Mouse (Mus musculus) neural tube, embryonic 13.5 days (tissue): ENCODE results near the gene Gm10322. TPM values are rescaled to one million over a fixed set of nuclear protein-coding genes. Genes with fewer than 3 reads are reported as not detected.

Source experiments
- ATAC-seq: fragments of 200-750 bp; cut with Nextera tagmentation; 2 replicates; pipeline ENCODE4 v1.8.0; 2017; ENCODE audit warnings: low read depth, mild to moderate bottlenecking, moderate TSS enrichment, moderate library complexity
- H3K27ac ChIP-seq: fragments of 300-500 bp; sonication (generic); replicated peaks from 2 replicates; pipeline ENCODE4 v1.5.1; 2015; ENCODE audit warnings: moderate library complexity, mild to moderate bottlenecking, inconsistent platforms
- H3K27me3 ChIP-seq: fragments of 300-500 bp; sonication (generic); 2 replicates; pipeline ENCODE4 v1.6.1; 2015; ENCODE audit warnings: mild to moderate bottlenecking, inconsistent platforms
- H3K36me3 ChIP-seq: fragments of 300-500 bp; sonication (generic); 2 replicates; pipeline ENCODE4 v1.6.1; 2015; ENCODE audit warnings: mild to moderate bottlenecking, inconsistent platforms
- H3K4me1 ChIP-seq: fragments of 300-500 bp; sonication (generic); replicated peaks from 2 replicates; pipeline ENCODE4 v1.6.1; 2015; ENCODE audit warnings: inconsistent platforms
- H3K4me2 ChIP-seq: fragments of 300-500 bp; sonication (generic); 2 replicates; pipeline ENCODE4 v1.6.1; 2015; ENCODE audit warnings: inconsistent platforms, mild to moderate bottlenecking, moderate library complexity
- H3K4me3 ChIP-seq: fragments of 300-500 bp; sonication (generic); 2 replicates; pipeline ENCODE4 v1.5.1; 2015; ENCODE audit warnings: mild to moderate bottlenecking, inconsistent platforms
- H3K9ac ChIP-seq: fragments of 300-500 bp; sonication (generic); 2 replicates; pipeline ENCODE4 v1.6.1; 2015; ENCODE audit warnings: moderate library complexity, mild to moderate bottlenecking, inconsistent platforms
- H3K9me3 ChIP-seq: fragments of 300-500 bp; sonication (generic); 2 replicates; pipeline ENCODE4 v1.6.1; 2016; ENCODE audit warnings: inconsistent platforms
- WGBS: fragments of 180-500 bp; shearing (Covaris S2); methylation state at CpG from one replicate; pipeline ENCODE4 v1.1.7; 2015; 5-methylcytosine and 5-hydroxymethylcytosine counted together
- polyA plus RNA-seq: library from polyadenylated mRNA; unstranded; fragments of >200 nt; fragmentation: Nextera tagmentation; extraction: Ambion mirVana; gene quantifications from 2 replicates; pipeline ENCODE4 v1.2.1, GENCODE M21; 2015

Gm10322 gene
- polyA plus RNA-seq, result not detected in 2 replicates

GRCm38 (mm10) chr10:59615981-59616520 is at the start of gene Gm10322:
Gm10322 (plus strand) TSS chr10:59616063.
- H3K4me3 ChIP-seq, result peak within 1 kb of the TSS; percentile 72
- peak within 1 kb of the TSS; percentile 94 for H3K9ac ChIP-seq
- H3K27ac ChIP-seq, result peak within 1 kb of the TSS; percentile 92
- no peaks in the 10 kb centered on the region for H3K27me3 ChIP-seq
- no peaks in the 10 kb centered on the region for H3K9me3 ChIP-seq
- WGBS, result under 1% methylated on average over 30 of the region's 51 CpGs
- H3K4me2 ChIP-seq, result peak within 1 kb of the TSS; percentile 72
- no peaks in the 10 kb centered on the region for H3K36me3 ChIP-seq
- peak; percentile 85 for ATAC-seq
- H3K4me1 ChIP-seq, result peaks cover 23% of the 10 kb centered on the region

GRCm38 (mm10) chr10:59566968-59567367 is 48.9 kb upstream of the Gm10322 start:
- no peaks in the 10 kb centered on the region for H3K27me3 ChIP-seq
- H3K4me1 ChIP-seq, result peaks cover 29% of the 10 kb centered on the region
- no peak overlapping the region for H3K4me3 ChIP-seq
- H3K9ac ChIP-seq, result no peak overlapping the region
- no peak overlapping the region for H3K4me2 ChIP-seq
- H3K9me3 ChIP-seq, result no peaks in the 10 kb centered on the region
- H3K27ac ChIP-seq, result no peak overlapping the region
- no peaks in the 10 kb centered on the region for H3K36me3 ChIP-seq
- WGBS, result 89% methylated on average over 13 of the region's 13 CpGs
- no peak for ATAC-seq

- no peaks in the 10 kb centered on the region for H3K27me3 ChIP-seq
- no peaks in the 10 kb centered on the region for H3K36me3 ChIP-seq
- H3K4me1 ChIP-seq, result peaks cover 22% of the 10 kb centered on the region
- WGBS, result 66% methylated on average over 10 of the region's 10 CpGs
- no peak overlapping the region for H3K4me3 ChIP-seq
- no peak overlapping the region for H3K4me2 ChIP-seq
- no peak for ATAC-seq
- no peak overlapping the region for H3K9ac ChIP-seq
- peaks cover 12% of the 10 kb centered on the region; the same call in 1 of the 2 replicates for H3K9me3 ChIP-seq
- no peak overlapping the region for H3K27ac ChIP-seq
These were observed 47.0 kb upstream of the Gm10322 start for GRCm38 (mm10) chr10:59568665-59569480.

GRCm38 (mm10) chr10:59569481-59569869 is 46.4 kb upstream of the Gm10322 start:
- 88% methylated on average over 1 of the region's 1 CpGs for WGBS
- peaks cover 17% of the 10 kb centered on the region; the same call in 1 of the 2 replicates for H3K9me3 ChIP-seq
- H3K4me1 ChIP-seq, result peaks cover 22% of the 10 kb centered on the region
- ATAC-seq, result no peak
- H3K9ac ChIP-seq, result no peak overlapping the region
- H3K27ac ChIP-seq, result no peak overlapping the region
- H3K4me3 ChIP-seq, result no peak overlapping the region
- no peaks in the 10 kb centered on the region for H3K27me3 ChIP-seq
- no peak overlapping the region for H3K4me2 ChIP-seq
- no peaks in the 10 kb centered on the region for H3K36me3 ChIP-seq

- Histone ChIP-seq H3K27me3 (no peaks in the 10 kb centered on the region), H3K4me2 (no peak overlapping the region), H3K36me3 (no peaks in the 10 kb centered on the region), H3K4me3 (no peak overlapping the region), H3K4me1 (peaks cover 17% of the 10 kb centered on the region), H3K9me3 (peaks cover 19% of the 10 kb centered on the region; the same call in 1 of the 2 replicates), H3K27ac (no peak overlapping the region), H3K9ac (no peak overlapping the region)
- 75% methylated on average over 6 of the region's 6 CpGs for WGBS
- no peak for ATAC-seq
These were observed 45.5 kb upstream of the Gm10322 start for GRCm38 (mm10) chr10:59570360-59570759.

GRCm38 (mm10) chr10:59570780-59571179 is 45.1 kb upstream of the Gm10322 start:
- Histone ChIP-seq H3K9ac (no peak overlapping the region), H3K27me3 (no peaks in the 10 kb centered on the region), H3K4me1 (peaks cover 13% of the 10 kb centered on the region; the same call in 1 of the 2 replicates), H3K9me3 (peaks cover 19% of the 10 kb centered on the region; the same call in 1 of the 2 replicates), H3K36me3 (no peaks in the 10 kb centered on the region), H3K4me3 (no peak overlapping the region), H3K27ac (no peak overlapping the region), H3K4me2 (no peak overlapping the region)
- WGBS, result 85% methylated on average over 2 of the region's 2 CpGs
- no peak for ATAC-seq

- no peaks in the 10 kb centered on the region for H3K36me3 ChIP-seq
- no peak overlapping the region for H3K4me2 ChIP-seq
- H3K4me3 ChIP-seq, result no peak overlapping the region
- H3K9me3 ChIP-seq, result peaks cover 19% of the 10 kb centered on the region; the same call in 1 of the 2 replicates
- H3K27ac ChIP-seq, result no peak overlapping the region
- 95% methylated on average over 4 of the region's 4 CpGs for WGBS
- no peak for ATAC-seq
- H3K9ac ChIP-seq, result no peak overlapping the region
- no peaks in the 10 kb centered on the region for H3K27me3 ChIP-seq
- H3K4me1 ChIP-seq, result peaks cover 8% of the 10 kb centered on the region; the same call in 1 of the 2 replicates
These were observed 44.6 kb upstream of the Gm10322 start for GRCm38 (mm10) chr10:59571273-59571672.

- Histone ChIP-seq H3K27ac (no peak overlapping the region), H3K27me3 (no peaks in the 10 kb centered on the region), H3K36me3 (no peaks in the 10 kb centered on the region), H3K9ac (no peak overlapping the region), H3K9me3 (peaks cover 19% of the 10 kb centered on the region; the same call in 1 of the 2 replicates), H3K4me2 (no peak overlapping the region), H3K4me3 (no peak overlapping the region), H3K4me1 (0 out of 2 replicates have a peak, but pooled peaks cover 5% of the 10 kb centered on the region)
- ATAC-seq, result no peak
- 92% methylated on average over 5 of the region's 5 CpGs for WGBS
These were observed 43.9 kb upstream of the Gm10322 start for GRCm38 (mm10) chr10:59571964-59572363.

- WGBS, result 60% methylated on average over 5 of the region's 5 CpGs
- Histone ChIP-seq H3K9ac (no peak overlapping the region), H3K4me2 (no peak overlapping the region), H3K4me3 (no peak overlapping the region), H3K36me3 (no peaks in the 10 kb centered on the region), H3K9me3 (peaks cover 19% of the 10 kb centered on the region; the same call in 1 of the 2 replicates), H3K4me1 (peaks cover 15% of the 10 kb centered on the region), H3K27ac (no peak overlapping the region), H3K27me3 (no peaks in the 10 kb centered on the region)
- no peak for ATAC-seq
These were observed 39.6 kb upstream of the Gm10322 start for GRCm38 (mm10) chr10:59576305-59576704.

- Histone ChIP-seq H3K27me3 (no peaks in the 10 kb centered on the region), H3K9me3 (peaks cover 14% of the 10 kb centered on the region; the same call in 1 of the 2 replicates), H3K36me3 (no peaks in the 10 kb centered on the region), H3K4me1 (peaks cover 15% of the 10 kb centered on the region), H3K27ac (peak overlapping the region; percentile 35; the same call in 1 of the 2 replicates), H3K9ac (0 out of 2 replicates have a peak overlapping the region, but pooled peaks have one; percentile 27), H3K4me2 (peak overlapping the region; percentile 16; the same call in 1 of the 2 replicates), H3K4me3 (no peak overlapping the region)
- 62% methylated on average over 12 of the region's 12 CpGs for WGBS
- peak; percentile 62; the same call in 1 of the 2 replicates for ATAC-seq
These were observed 37.7 kb upstream of the Gm10322 start for GRCm38 (mm10) chr10:59577871-59578801.

- H3K4me3 ChIP-seq, result no peak overlapping the region
- H3K27ac ChIP-seq, result no peak overlapping the region
- WGBS, result 90% methylated on average over 3 of the region's 3 CpGs
- H3K4me2 ChIP-seq, result no peak overlapping the region
- no peak for ATAC-seq
- H3K9ac ChIP-seq, result no peak overlapping the region
- H3K27me3 ChIP-seq, result no peaks in the 10 kb centered on the region
- H3K4me1 ChIP-seq, result peaks cover 15% of the 10 kb centered on the region
- H3K36me3 ChIP-seq, result no peaks in the 10 kb centered on the region
- H3K9me3 ChIP-seq, result no peaks in the 10 kb centered on the region
These were observed 36.2 kb upstream of the Gm10322 start for GRCm38 (mm10) chr10:59579645-59580044.
